Mouse (Mus musculus) heart, embryonic 14.5 days (tissue): ENCODE data around the gene Tmem135. TPM values are rescaled to one million over a fixed set of nuclear protein-coding genes. Genes with fewer than 3 reads are reported as not detected.

Experiments used
- ATAC-seq: fragments of 200-750 bp; cut with Nextera tagmentation; 2 replicates; pipeline ENCODE4 v1.8.0; 2017; ENCODE audit warnings: low read depth, moderate TSS enrichment; ENCODE audit not compliant: insufficient number of reproducible peaks, insufficient read depth, low FRiP score
- H3K27ac ChIP-seq, 2 experiments: fragments of 200-500 bp in 1 of 2; fragments of 300-500 bp in 1 of 2; sonication (generic) in 1 of 2; replicated peaks in 1 of 2; 2 replicates each; pipeline ENCODE4 v1.5.1; 2012 to 2014; ENCODE audit warnings: low read depth in 2 of 2, low read length in 2 of 2, control low read depth in 1 of 2, mild to moderate bottlenecking in 1 of 2, mixed read lengths in 1 of 2; ENCODE audit not compliant: control insufficient read depth in 1 of 2, insufficient read depth in 1 of 2
- H3K27me3 ChIP-seq: fragments of 300-500 bp; sonication (generic); 2 replicates; pipeline ENCODE4 v1.6.1; 2014; ENCODE audit warnings: mild to moderate bottlenecking, low read length, control low read depth; ENCODE audit not compliant: control insufficient read depth, insufficient read depth
- H3K36me3 ChIP-seq: fragments of 300-500 bp; sonication (generic); 2 replicates; pipeline ENCODE4 v1.6.1; 2014; ENCODE audit warnings: mild to moderate bottlenecking, control low read depth, low read length, mixed read lengths; ENCODE audit not compliant: control insufficient read depth, insufficient read depth
- H3K4me1 ChIP-seq, 2 experiments: fragments of 200-500 bp in 1 of 2; fragments of 300-500 bp in 1 of 2; sonication (generic) in 1 of 2; 2 replicates each; pipeline ENCODE4 v1.6.1; 2012 to 2014; ENCODE audit warnings: low read length in 2 of 2, control low read depth in 1 of 2, mixed read lengths in 1 of 2; ENCODE audit not compliant: control insufficient read depth in 2 of 2, insufficient read depth in 2 of 2
- H3K4me2 ChIP-seq: fragments of 300-500 bp; sonication (generic); 2 replicates; pipeline ENCODE4 v1.6.1; 2014; ENCODE audit warnings: mild to moderate bottlenecking, low read length
- H3K4me3 ChIP-seq, 2 experiments: fragments of 200-500 bp in 1 of 2; fragments of 300-500 bp in 1 of 2; sonication (generic) in 1 of 2; 2 replicates each; pipeline ENCODE4 v1.5.1; 2012 to 2014; ENCODE audit warnings: low read length in 2 of 2, mild to moderate bottlenecking in 2 of 2, control low read depth in 1 of 2, low read depth in 1 of 2, moderate library complexity in 1 of 2; ENCODE audit not compliant: control insufficient read depth in 1 of 2, insufficient read depth in 1 of 2
- H3K9ac ChIP-seq: fragments of 300-500 bp; sonication (generic); 2 replicates; pipeline ENCODE4 v1.6.1; 2014; ENCODE audit warnings: mild to moderate bottlenecking, low read length
- H3K9me3 ChIP-seq: fragments of 300-500 bp; sonication (generic); 2 replicates; pipeline ENCODE4 v1.6.1; 2016; ENCODE audit warnings: low read length, control low read depth; ENCODE audit not compliant: control insufficient read depth
- WGBS: fragments of 180-500 bp; shearing (Covaris S2); extraction: QIAGEN DNeasy Blood & Tissue Kit; methylation state at CpG from one replicate; pipeline ENCODE4 v1.1.7; 2014; 5-methylcytosine and 5-hydroxymethylcytosine counted together
- polyA plus RNA-seq: library from polyadenylated mRNA; unstranded; fragments of >200 nt; fragmentation: Nextera tagmentation; extraction: Ambion mirVana; gene quantifications from 2 replicates; pipeline ENCODE4 v1.2.1, GENCODE M21; 2014

The Tmem135 gene
- polyA plus RNA-seq, 1 experiment from 2014 or later = 28.4 TPM

GRCm38 (mm10) chr7:89404734-89405440, 865 bp upstream of the Tmem135 start:
- no peaks in the 10 kb centered on the region for H3K9me3 ChIP-seq
- H3K27ac ChIP-seq = peak overlapping the region; percentile 88 to 95
- H3K9ac ChIP-seq = peak overlapping the region; percentile 90
- ATAC-seq = no peak; the same call in 1 of the 2 replicates
- H3K4me2 ChIP-seq = peak overlapping the region; percentile 91
- peaks cover 5 to 15% of the 10 kb centered on the region in 2 experiments; a peak in 2 of 4 replicates for H3K4me1 ChIP-seq
- peak overlapping the region; percentile 84 to 90 for H3K4me3 ChIP-seq
- no peaks in the 10 kb centered on the region for H3K27me3 ChIP-seq
- H3K36me3 ChIP-seq = peaks cover 24% of the 10 kb centered on the region
- 1% methylated on average over 35 of the region's 35 CpGs for WGBS

GRCm38 (mm10) chr7:89403053-89403972, 709 bp downstream of the Tmem135 start:
- Histone ChIP-seq H3K9ac (peak overlapping the region; percentile 83), H3K36me3 (peaks cover 13% of the 10 kb centered on the region), H3K27ac (peak overlapping the region; percentile 85 to 95), H3K4me3 (peak overlapping the region; percentile 60 to 90), H3K4me2 (peak overlapping the region; percentile 91), H3K9me3 (no peaks in the 10 kb centered on the region), H3K27me3 (no peaks in the 10 kb centered on the region), H3K4me1 (peaks cover 5 to 10% of the 10 kb centered on the region in 2 experiments; a peak in 1 of 4 replicates)
- peak; percentile 87 for ATAC-seq
- 5% methylated on average over 52 of the region's 52 CpGs for WGBS

GRCm38 (mm10) chr7:89401936-89402335, 2.1 kb downstream of the Tmem135 start:
- Histone ChIP-seq H3K9me3 (no peaks in the 10 kb centered on the region), H3K9ac (no peak overlapping the region), H3K27ac (no peak overlapping the region), H3K27me3 (no peaks in the 10 kb centered on the region), H3K4me1 (peaks cover 3 to 10% of the 10 kb centered on the region in 2 experiments; a peak in 1 of 4 replicates), H3K4me2 (no peak overlapping the region), H3K4me3 (no peak overlapping the region), H3K36me3 (no peaks in the 10 kb centered on the region)
- 91% methylated on average over 3 of the region's 3 CpGs for WGBS
- ATAC-seq = no peak

- no peak overlapping the region for H3K27ac ChIP-seq
- H3K27me3 ChIP-seq = no peaks in the 10 kb centered on the region
- peaks cover 3 to 10% of the 10 kb centered on the region in 2 experiments; a peak in 1 of 4 replicates for H3K4me1 ChIP-seq
- no peak for ATAC-seq
- no peak overlapping the region for H3K9ac ChIP-seq
- no peak overlapping the region for H3K4me3 ChIP-seq
- H3K9me3 ChIP-seq = no peaks in the 10 kb centered on the region
- no peak overlapping the region for H3K4me2 ChIP-seq
- 60% methylated on average over 11 of the region's 11 CpGs for WGBS
- H3K36me3 ChIP-seq = no peaks in the 10 kb centered on the region
Observed at GRCm38 (mm10) chr7:89401136-89401858, 2.7 kb downstream of the Tmem135 start.

- no peak overlapping the region for H3K4me3 ChIP-seq
- H3K27me3 ChIP-seq = no peaks in the 10 kb centered on the region
- H3K4me1 ChIP-seq = peaks cover 3 to 7% of the 10 kb centered on the region in 2 experiments; a peak in 1 of 4 replicates
- no peaks in the 10 kb centered on the region for H3K36me3 ChIP-seq
- 91% methylated on average over 2 of the region's 2 CpGs for WGBS
- no peak overlapping the region for H3K4me2 ChIP-seq
- no peak overlapping the region for H3K9ac ChIP-seq
- no peaks in the 10 kb centered on the region for H3K9me3 ChIP-seq
- H3K27ac ChIP-seq = no peak overlapping the region
- ATAC-seq = no peak
Observed at GRCm38 (mm10) chr7:89400721-89401120, 3.3 kb downstream of the Tmem135 start.

- 67% methylated on average over 3 of the region's 3 CpGs for WGBS
Observed at GRCm38 (mm10) chr7:89397837-89398534, 6.0 kb downstream of the Tmem135 start.

More at GRCm38 (mm10) chr7:89397837-89398534, 6.0 kb downstream of the Tmem135 start:
- H3K4me3 ChIP-seq = no peak overlapping the region
- H3K27ac ChIP-seq = no peak overlapping the region
- peaks cover under 1 to 5% of the 10 kb centered on the region in 2 experiments; a peak in 1 of 4 replicates for H3K4me1 ChIP-seq
- H3K4me2 ChIP-seq = no peak overlapping the region
- H3K9ac ChIP-seq = no peak overlapping the region
- no peaks in the 10 kb centered on the region for H3K36me3 ChIP-seq
- no peaks in the 10 kb centered on the region for H3K9me3 ChIP-seq
- H3K27me3 ChIP-seq = no peaks in the 10 kb centered on the region
- no peak for ATAC-seq
